Mouse (Mus musculus): ENCODE measurements around the gene Shisa8.

The Shisa8 gene

GRCm38 (mm10) chr15:82158243-82159035 lies 54.2 kb downstream of the Shisa8 start:
- intact Hi-C loops (cut with DNase I) = no loop called here

DNA sequence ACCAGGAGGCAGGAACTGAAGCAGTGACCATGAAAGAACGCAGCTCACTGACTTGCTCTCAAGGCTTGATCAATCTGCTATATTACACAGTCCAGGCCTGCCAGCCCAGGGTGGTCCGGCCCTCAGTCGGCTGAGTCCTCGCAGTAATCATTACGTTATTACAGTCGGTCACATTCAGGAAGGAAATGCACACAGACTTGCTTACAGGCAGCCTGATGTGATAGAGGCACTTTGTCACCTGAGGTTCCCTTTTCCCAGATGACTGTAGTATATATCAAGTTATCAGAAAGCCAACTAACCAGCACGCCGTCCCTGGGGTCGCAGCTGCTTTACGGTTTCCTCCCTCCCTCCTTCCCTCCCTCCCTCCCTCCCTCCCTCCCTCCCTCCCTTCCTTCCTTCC lies 55.7 kb downstream of the Shisa8 start:
- intact Hi-C loops (cut with DNase I) = no loop called here

DNA sequence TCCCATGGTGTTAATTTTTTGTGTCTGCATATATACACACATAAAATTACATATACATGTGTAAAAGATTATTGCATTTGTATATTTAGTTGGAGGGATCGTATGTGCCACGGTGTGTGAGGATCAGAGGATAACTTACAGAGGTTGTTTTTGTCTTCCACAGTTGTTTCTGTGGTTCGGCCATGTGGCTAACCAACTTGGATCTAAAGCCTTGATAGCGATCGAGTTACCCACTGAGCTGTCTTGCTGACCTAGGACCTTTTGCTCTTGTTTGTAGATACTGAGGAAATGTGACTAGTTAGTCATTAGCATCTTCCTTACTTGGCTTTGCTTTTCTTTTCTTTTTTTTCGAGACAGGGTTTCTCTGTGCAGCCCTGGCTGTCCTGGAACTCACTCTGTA lies 56.3 kb downstream of the Shisa8 start:
- intact Hi-C loops (cut with DNase I) = no loop called here

Small RNA genes lying within 50 kb of the gene (microRNA-seq; reads per million reads assigned to microRNA genes)
- gene Mir33 = 16.0 to 26.6 reads per million in 2 experiments
